Mouse (Mus musculus): ENCODE results near the gene Asb4.

- TF ChIP-seq CTCF (conservative IDR thresholded peaks at IDR 0.05; ENCODE audit: insufficient read depth, insufficient read length, low read depth, low read length) (peak; percentile 36; the same call in 1 of the 2 replicates), POLR2A (IDR thresholded peaks at IDR 0.05; ENCODE audit: low read depth, low read length) (no peak)
Measured at GRCm38 (mm10) chr6:5396797-5397196, 13.6 kb downstream of the Asb4 start.

All from kidney, adult 2 months (tissue).